20 mouse cellular contexts compared by ENCODE assay signal in genomic region chr2:114848914-114849313, GRCm38 (mm10).
A peak's percentile ranks its signal among the peaks of the same experiment; 100 is the strongest.
DNase-seq lines count a peak whose midpoint lies in the region; ATAC-seq and TF ChIP-seq lines count a peak whose summit lies in the region.
"Had no signal": no experiment of that assay in that cellular context is flagged by ENCODE, and none has a peak within 500 bp of the region (broad histone marks: within the 10 kb centered on the region; RNA-seq: fewer than 3 reads in every experiment).

No protein-coding gene starts in this region.

- no peak overlapping the region for H3K4me2 ChIP-seq in kidney, embryonic 16.5 days (replicated peaks; ENCODE audit: low read depth, low read length)
- H3K4me2 ChIP-seq: forebrain, embryonic 15.5 days; hindbrain, embryonic 14.5 days had no signal

- H3K4me3 ChIP-seq in kidney, embryonic 16.5 days (ENCODE audit: low read length), result no peak overlapping the region
- H3K4me3 ChIP-seq in embryonic fibroblast, embryonic 13.5 days (ENCODE audit: insufficient read depth, low read length), result no peak overlapping the region
- no peak overlapping the region for H3K4me3 ChIP-seq in cerebellum, adult 2 months (replicated peaks; ENCODE audit: insufficient read depth, low read depth, low read length)
- H3K4me3 ChIP-seq: embryonic facial prominence, embryonic 10.5 days; erythroblast, embryonic 14.5 days; forebrain, embryonic 15.5 days; hindbrain, embryonic 10.5 days had no signal

- no peak for DNase-seq in kidney, adult 11 months
- peak; percentile 19 for DNase-seq in Muller cell, postnatal 12 days (ENCODE audit: inconsistent ontology term)
- DNase-seq in left cerebral cortex, postnatal 4 days, result no peak
- no peak for DNase-seq in cerebellum, adult 2 months
- DNase-seq: adrenal gland, adult 8-10 months; cerebellum, adult 11-12 months; cerebellum, postnatal 10 days; gastrocnemius, postnatal 36 days; heart, adult 11 months; heart, postnatal 14 days had no signal

- no peak for TF ChIP-seq CTCF in embryonic fibroblast, embryonic 13.5 days (IDR thresholded peaks at IDR 0.05; ENCODE audit: borderline replicate concordance, insufficient read depth, low read length)
- no peak for TF ChIP-seq CTCF in cerebellum, adult 2 months (IDR thresholded peaks at IDR 0.05; ENCODE audit: borderline replicate concordance, insufficient read depth, low read depth, low read length)

- H3K9me3 ChIP-seq in kidney, embryonic 16.5 days (ENCODE audit: low read length), result no peaks in the 10 kb centered on the region
- H3K9me3 ChIP-seq: embryonic facial prominence, embryonic 10.5 days; forebrain, embryonic 15.5 days; G1E; hindbrain, embryonic 10.5 days had no signal

- 45% methylated on average over 2 of the region's 2 CpGs for WGBS in kidney, embryonic 16.5 days
- 96% methylated on average over 2 of the region's 2 CpGs for WGBS in cerebellum, adult 2 months

- H3K9ac ChIP-seq in kidney, embryonic 16.5 days (replicated peaks; ENCODE audit: low read length), result no peak overlapping the region
- H3K9ac ChIP-seq: forebrain, embryonic 15.5 days; hindbrain, embryonic 14.5 days had no signal

- H3K27me3 ChIP-seq in kidney, embryonic 16.5 days (ENCODE audit: insufficient read depth, low read length), result no peaks in the 10 kb centered on the region
- no peaks in the 10 kb centered on the region for H3K27me3 ChIP-seq in cerebellum, adult 2 months (ENCODE audit: control insufficient read depth, insufficient read depth, low read length)
- H3K27me3 ChIP-seq: forebrain, embryonic 15.5 days had no signal

- TF ChIP-seq POLR2A in embryonic fibroblast, embryonic 13.5 days (IDR thresholded peaks at IDR 0.05; ENCODE audit: low read depth, low read length), result no peak
- no peak for TF ChIP-seq POLR2A in cerebellum, adult 2 months (IDR thresholded peaks at IDR 0.05; ENCODE audit: borderline replicate concordance, insufficient read depth, low read length)

- peaks cover 4% of the 10 kb centered on the region; the same call in 1 of the 2 replicates for H3K4me1 ChIP-seq in kidney, embryonic 16.5 days (ENCODE audit: insufficient read depth, low read length)
- H3K4me1 ChIP-seq in embryonic fibroblast, embryonic 13.5 days (ENCODE audit: control insufficient read depth, insufficient read depth, low read length), result peaks cover 4% of the 10 kb centered on the region
- H3K4me1 ChIP-seq in cerebellum, adult 2 months (ENCODE audit: control insufficient read depth, insufficient read depth, low read length), result peaks cover 5% of the 10 kb centered on the region; the same call in 1 of the 2 replicates

- H3K36me3 ChIP-seq in kidney, embryonic 16.5 days (ENCODE audit: insufficient read depth, low read length), result no peaks in the 10 kb centered on the region
- H3K36me3 ChIP-seq: embryonic facial prominence, embryonic 10.5 days; forebrain, embryonic 15.5 days; G1E; hindbrain, embryonic 10.5 days had no signal

- H3K27ac ChIP-seq in kidney, embryonic 16.5 days (ENCODE audit: low read length), result no peak overlapping the region
- H3K27ac ChIP-seq in embryonic fibroblast, embryonic 13.5 days (ENCODE audit: insufficient read depth, low read length), result peak overlapping the region; percentile 67
- H3K27ac ChIP-seq in cerebellum, adult 2 months (ENCODE audit: insufficient read depth, low read length), result no peak overlapping the region
- H3K27ac ChIP-seq: embryonic facial prominence, embryonic 10.5 days; forebrain, embryonic 15.5 days; hindbrain, embryonic 10.5 days; hindbrain, embryonic 14.5 days had no signal

- intact Hi-C loops in left cerebral cortex, postnatal 4 days (cut with DNase I), result loop anchor here (10.0 kb wide), 1 partner anchor 1256 kb away; no protein-coding TSS in a partner anchor

- peak; percentile 27; the same call in 1 of the 2 replicates for ATAC-seq in kidney, embryonic 16.5 days (ENCODE audit: low FRiP score, low TSS enrichment)
- ATAC-seq: CD4-positive, CD25-positive, alpha-beta regulatory T cell, adult 4 months; forebrain, embryonic 15.5 days; intestine, embryonic 16.5 days had no signal
